ENCODE assay signal across 9 mouse cellular contexts in genomic region chr4:145025409-145025762, GRCm38 (mm10).
DNase-seq lines count a peak whose midpoint lies in the region; ATAC-seq and TF ChIP-seq lines count a peak whose summit lies in the region.
"Had no signal": no experiment of that assay in that cellular context is flagged by ENCODE, and none has a peak within 500 bp of the region (broad histone marks: within the 10 kb centered on the region; RNA-seq: fewer than 3 reads in every experiment).

No protein-coding gene starts in this region.

- peak; percentile 71 for DNase-seq in gastrocnemius, adult 18-20 months (ENCODE audit: low spot score)
- DNase-seq in gastrocnemius, postnatal 36 days, result no peak
- DNase-seq in testis, postnatal 10 days (ENCODE audit: low spot score), result no peak
- DNase-seq in lung, postnatal 0 days (ENCODE audit: low spot score), result no peak
- no peak for DNase-seq in ovary, adult 18-20 months (ENCODE audit: low spot score)
- no peak for DNase-seq in adipocyte (ENCODE audit: low spot score)

- TF ChIP-seq EP300 in lung, postnatal 0 days (IDR thresholded peaks at IDR 0.05), result no peak

- peaks cover 3% of the 10 kb centered on the region for H3K4me1 ChIP-seq in testis, adult 2 months (ENCODE audit: control insufficient read depth, insufficient read depth, low read length)
- H3K4me1 ChIP-seq in heart, embryonic 16.5 days (ENCODE audit: control insufficient read depth, insufficient read depth, low read length), result peaks cover 37% of the 10 kb centered on the region
- peaks cover 20% of the 10 kb centered on the region for H3K4me1 ChIP-seq in lung, postnatal 0 days (ENCODE audit: insufficient read depth, low read depth, low read length)

- H3K4me3 ChIP-seq in testis, adult 2 months (ENCODE audit: control insufficient read depth, low read depth, low read length), result no peak overlapping the region
- H3K4me3 ChIP-seq in heart, embryonic 16.5 days (ENCODE audit: low read length), result no peak overlapping the region
- no peak overlapping the region for H3K4me3 ChIP-seq in lung, postnatal 0 days (ENCODE audit: low read depth, low read length)

- no peaks in the 10 kb centered on the region for H3K27me3 ChIP-seq in testis, adult 2 months (ENCODE audit: control insufficient read depth, insufficient read depth, low read length)
- H3K27me3 ChIP-seq in heart, embryonic 16.5 days (ENCODE audit: control insufficient read depth, insufficient read depth, low read length), result no peaks in the 10 kb centered on the region
- no peaks in the 10 kb centered on the region for H3K27me3 ChIP-seq in lung, postnatal 0 days (replicated peaks; ENCODE audit: insufficient read depth, low read length)

- WGBS in heart, embryonic 16.5 days, result 49% methylated on average over 7 of the region's 7 CpGs
- 32% methylated on average over 7 of the region's 7 CpGs for WGBS in lung, postnatal 0 days

- H3K9ac ChIP-seq in heart, embryonic 16.5 days (ENCODE audit: low read length), result 0 out of 2 replicates have a peak overlapping the region, but pooled peaks have one; percentile 32
- H3K9ac ChIP-seq in lung, postnatal 0 days (replicated peaks; ENCODE audit: low read depth), result no peak overlapping the region
- H3K9ac ChIP-seq: liver, embryonic 14.5 days had no signal

- TF ChIP-seq POLR2A in testis, adult 2 months (IDR thresholded peaks at IDR 0.05; ENCODE audit: control insufficient read depth, low read depth, low read length), result no peak

- H3K4me2 ChIP-seq in heart, embryonic 16.5 days (ENCODE audit: low read depth, low read length), result no peak overlapping the region
- H3K4me2 ChIP-seq in lung, postnatal 0 days (replicated peaks; ENCODE audit: low read depth, low read length), result no peak overlapping the region

- intact Hi-C loops in gastrocnemius, postnatal 36 days (cut with DNase I), result no loop called here

- ATAC-seq in heart, embryonic 16.5 days (replicated peaks; ENCODE audit: extremely low read depth, insufficient read depth, low FRiP score), result no peak
- no peak for ATAC-seq in lung, postnatal 0 days

- H3K36me3 ChIP-seq in testis, adult 2 months (ENCODE audit: control insufficient read depth, insufficient read depth, low read length), result no peaks in the 10 kb centered on the region
- H3K36me3 ChIP-seq in heart, embryonic 16.5 days (ENCODE audit: control insufficient read depth, insufficient read depth), result no peaks in the 10 kb centered on the region
- H3K36me3 ChIP-seq in lung, postnatal 0 days (ENCODE audit: insufficient read depth, low read length), result no peaks in the 10 kb centered on the region

- H3K27ac ChIP-seq in testis, adult 2 months (ENCODE audit: control insufficient read depth, insufficient read depth, low read depth, low read length), result peak overlapping the region; percentile 77
- peak overlapping the region; percentile 74 for H3K27ac ChIP-seq in heart, embryonic 16.5 days (ENCODE audit: low read length)
- peak overlapping the region; percentile 94 for H3K27ac ChIP-seq in lung, postnatal 0 days (ENCODE audit: low read length)
- H3K27ac ChIP-seq: liver, embryonic 14.5 days had no signal

- TF ChIP-seq CTCF in testis, adult 2 months (IDR thresholded peaks at IDR 0.05; ENCODE audit: control insufficient read depth, insufficient read depth, insufficient replicate concordance, low read depth, low read length), result no peak
- TF ChIP-seq CTCF in lung, postnatal 0 days (IDR thresholded peaks at IDR 0.05), result no peak

- no peaks in the 10 kb centered on the region for H3K9me3 ChIP-seq in heart, embryonic 16.5 days (replicated peaks; ENCODE audit: control insufficient read depth, low read length)
- H3K9me3 ChIP-seq in lung, postnatal 0 days (ENCODE audit: low read length), result no peaks in the 10 kb centered on the region
